Mouse (Mus musculus): ENCODE results near the gene Gm6370. TPM values are rescaled to one million over a fixed set of nuclear protein-coding genes. Genes with fewer than 3 reads are reported as not detected.
"Not testable (repeated sequence)": the region's sequence is repeated elsewhere in the genome, so short reads cannot be mapped to it uniquely, and the experiment has no call there.

The Gm6370 gene
- not detected in 2 replicates for polyA plus RNA-seq (2011; ENCODE audit: insufficient read length, low read depth, missing spikeins)

DNA sequence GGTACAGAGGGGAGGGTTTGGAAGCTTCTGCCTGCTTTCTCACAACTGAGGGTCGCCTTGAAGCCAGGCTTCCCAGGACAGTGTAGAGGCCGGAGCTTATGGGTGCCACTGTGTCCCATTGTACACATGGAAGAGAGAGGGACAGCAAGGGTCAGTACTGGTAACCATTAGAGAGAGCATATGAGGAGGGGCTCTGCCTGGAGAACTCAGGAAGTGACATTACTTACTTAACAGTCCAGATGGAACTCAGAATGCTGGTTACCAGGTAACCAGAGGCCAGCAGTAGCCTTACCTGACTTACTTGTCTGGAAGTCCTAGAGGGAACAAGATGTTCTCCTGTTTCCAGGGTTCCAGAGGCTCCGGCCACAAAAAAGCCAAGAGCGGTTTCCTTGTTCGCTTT, at the start of gene Gm6370:
Gene Gm6370 (plus strand): TSS at position 301 of the 400 bp plus-strand sequence.
- not testable (repeated sequence) for H3K4me1 ChIP-seq (ENCODE audit: control insufficient read depth, insufficient read depth, low read length)

GRCm38 (mm10) chr5:146442767-146443166, 48.4 kb upstream of the Gm6370 start:
- Histone ChIP-seq H3K4me3 (ENCODE audit: insufficient read depth, low read length) (no peak overlapping the region), H3K27ac (ENCODE audit: insufficient read depth, low read length) (no peak overlapping the region), H3K4me1 (ENCODE audit: control insufficient read depth, insufficient read depth, low read length) (no peaks in the 10 kb centered on the region)
- no peak for TF ChIP-seq POLR2A (IDR thresholded peaks at IDR 0.05; ENCODE audit: low read depth, low read length)
- no peak for TF ChIP-seq CTCF (IDR thresholded peaks at IDR 0.05; ENCODE audit: borderline replicate concordance, insufficient read depth, low read length)

More for the DNA sequence above, at the start of gene Gm6370:
- H3K27ac ChIP-seq (ENCODE audit: insufficient read depth, low read length); H3K4me3 ChIP-seq (ENCODE audit: insufficient read depth, low read length): not testable (repeated sequence)

GRCm38 (mm10) chr5:146446633-146447032, 44.5 kb upstream of the Gm6370 start:
- TF ChIP-seq POLR2A (IDR thresholded peaks at IDR 0.05; ENCODE audit: low read depth, low read length) (no peak), CTCF (IDR thresholded peaks at IDR 0.05; ENCODE audit: borderline replicate concordance, insufficient read depth, low read length) (no peak)
- no peak overlapping the region for H3K4me3 ChIP-seq (ENCODE audit: insufficient read depth, low read length)
- no peak overlapping the region for H3K27ac ChIP-seq (ENCODE audit: insufficient read depth, low read length)
- no peaks in the 10 kb centered on the region for H3K4me1 ChIP-seq (ENCODE audit: control insufficient read depth, insufficient read depth, low read length)

- H3K4me1 ChIP-seq (ENCODE audit: control insufficient read depth, insufficient read depth, low read length): no peaks in the 10 kb centered on the region
- H3K27ac ChIP-seq (ENCODE audit: insufficient read depth, low read length): no peak overlapping the region
- no peak for TF ChIP-seq CTCF (IDR thresholded peaks at IDR 0.05; ENCODE audit: borderline replicate concordance, insufficient read depth, low read length)
- no peak for TF ChIP-seq POLR2A (IDR thresholded peaks at IDR 0.05; ENCODE audit: low read depth, low read length)
- no peak overlapping the region for H3K4me3 ChIP-seq (ENCODE audit: insufficient read depth, low read length)
Measured at GRCm38 (mm10) chr5:146451592-146452254, 39.4 kb upstream of the Gm6370 start.

DNA sequence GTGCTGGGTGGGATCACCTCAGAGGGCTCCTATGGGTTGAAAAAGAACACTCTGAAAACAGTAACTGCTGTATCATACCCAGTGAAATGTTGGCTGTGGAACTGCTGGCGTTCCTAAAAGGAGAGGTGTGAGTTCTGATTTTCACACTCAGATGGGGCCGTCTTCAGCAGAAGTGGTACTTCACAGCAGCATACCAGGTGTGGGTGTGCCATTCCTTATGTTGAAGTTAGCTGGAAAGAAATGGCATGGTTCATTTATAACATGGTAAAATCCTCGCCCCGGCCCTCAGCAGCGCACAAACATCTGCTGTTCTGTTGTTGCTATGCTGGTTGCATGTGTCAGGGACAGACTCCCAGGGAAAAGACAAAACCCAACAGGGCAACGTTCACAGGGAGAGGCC, 37.6 kb upstream of the Gm6370 start:
- TF ChIP-seq CTCF (IDR thresholded peaks at IDR 0.05; ENCODE audit: borderline replicate concordance, insufficient read depth, low read length): no peak
- TF ChIP-seq POLR2A (IDR thresholded peaks at IDR 0.05; ENCODE audit: low read depth, low read length): no peak
- no peak overlapping the region for H3K4me3 ChIP-seq (ENCODE audit: insufficient read depth, low read length)
- H3K4me1 ChIP-seq (ENCODE audit: control insufficient read depth, insufficient read depth, low read length): no peaks in the 10 kb centered on the region
- H3K27ac ChIP-seq (ENCODE audit: insufficient read depth, low read length): no peak overlapping the region

DNA sequence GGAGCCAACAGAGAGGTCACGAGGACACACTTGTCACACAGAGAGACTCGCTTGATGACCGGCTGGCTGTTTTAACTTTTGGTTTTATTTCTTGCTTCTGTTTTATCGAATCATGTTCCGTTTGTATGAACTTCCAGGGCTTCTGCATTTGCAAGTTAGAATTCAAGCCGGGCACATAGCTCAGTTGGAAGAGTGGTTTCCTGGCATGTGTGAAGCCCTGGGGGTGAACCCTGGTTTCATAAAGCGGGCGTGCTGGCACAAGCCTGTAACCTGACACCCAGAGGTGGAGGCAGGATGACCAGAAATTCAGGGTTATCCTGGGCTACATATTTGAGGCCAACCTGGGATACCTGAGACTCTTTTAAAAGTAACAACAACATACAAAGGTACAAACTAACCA, 29.6 kb upstream of the Gm6370 start:
- H3K4me3 ChIP-seq (ENCODE audit: insufficient read depth, low read length): no peak overlapping the region
- H3K27ac ChIP-seq (ENCODE audit: insufficient read depth, low read length): no peak overlapping the region
- TF ChIP-seq CTCF (IDR thresholded peaks at IDR 0.05; ENCODE audit: borderline replicate concordance, insufficient read depth, low read length): no peak
- no peak for TF ChIP-seq POLR2A (IDR thresholded peaks at IDR 0.05; ENCODE audit: low read depth, low read length)
- no peaks in the 10 kb centered on the region for H3K4me1 ChIP-seq (ENCODE audit: control insufficient read depth, insufficient read depth, low read length)

DNA sequence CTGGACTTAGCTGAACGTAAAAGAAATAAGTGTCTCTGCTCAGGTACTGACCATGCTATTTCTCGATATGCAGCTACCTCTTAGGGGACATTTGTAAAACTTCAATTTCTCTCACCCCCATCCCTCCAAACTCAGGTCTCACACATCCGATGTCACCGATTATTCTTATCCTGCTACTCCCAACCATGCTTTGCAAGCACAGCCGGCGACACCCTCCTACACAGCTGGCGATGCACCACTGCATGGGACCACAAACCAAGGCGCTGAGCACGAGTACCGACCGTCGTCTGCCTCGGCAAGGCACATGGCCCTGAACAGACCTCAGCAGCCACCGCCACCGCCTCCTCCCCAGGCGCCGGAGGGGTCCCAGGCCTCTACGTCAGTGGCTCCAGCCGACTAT, 24.5 kb upstream of the Gm6370 start:
- no peaks in the 10 kb centered on the region for H3K4me1 ChIP-seq (ENCODE audit: control insufficient read depth, insufficient read depth, low read length)
- no peak overlapping the region for H3K4me3 ChIP-seq (ENCODE audit: insufficient read depth, low read length)
- no peak for TF ChIP-seq POLR2A (IDR thresholded peaks at IDR 0.05; ENCODE audit: low read depth, low read length)
- TF ChIP-seq CTCF (IDR thresholded peaks at IDR 0.05; ENCODE audit: borderline replicate concordance, insufficient read depth, low read length): no peak
- H3K27ac ChIP-seq (ENCODE audit: insufficient read depth, low read length): no peak overlapping the region

DNA sequence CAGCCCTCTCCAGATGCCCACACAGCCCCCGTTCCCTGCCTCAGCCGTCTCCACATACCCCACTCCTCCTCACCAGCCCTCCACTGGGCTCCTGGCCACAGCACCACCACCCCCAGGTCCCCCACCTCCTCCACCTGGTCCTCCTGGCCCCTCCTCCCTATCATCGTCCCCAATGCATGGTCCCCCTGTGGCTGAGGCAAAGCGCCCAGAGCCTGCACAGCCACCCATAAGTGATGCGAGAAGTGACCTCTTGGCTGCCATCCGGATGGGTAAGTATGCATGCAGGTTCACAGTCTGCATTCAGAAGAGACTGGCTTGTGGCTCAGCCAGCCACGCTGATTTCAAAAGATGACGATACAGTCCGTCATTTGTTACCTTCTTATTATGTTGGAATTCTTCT, 22.9 kb upstream of the Gm6370 start:
- H3K4me3 ChIP-seq (ENCODE audit: insufficient read depth, low read length): no peak overlapping the region
- H3K27ac ChIP-seq (ENCODE audit: insufficient read depth, low read length): no peak overlapping the region
- H3K4me1 ChIP-seq (ENCODE audit: control insufficient read depth, insufficient read depth, low read length): no peaks in the 10 kb centered on the region
- TF ChIP-seq POLR2A (IDR thresholded peaks at IDR 0.05; ENCODE audit: low read depth, low read length) (no peak), CTCF (IDR thresholded peaks at IDR 0.05; ENCODE audit: borderline replicate concordance, insufficient read depth, low read length) (no peak)

DNA sequence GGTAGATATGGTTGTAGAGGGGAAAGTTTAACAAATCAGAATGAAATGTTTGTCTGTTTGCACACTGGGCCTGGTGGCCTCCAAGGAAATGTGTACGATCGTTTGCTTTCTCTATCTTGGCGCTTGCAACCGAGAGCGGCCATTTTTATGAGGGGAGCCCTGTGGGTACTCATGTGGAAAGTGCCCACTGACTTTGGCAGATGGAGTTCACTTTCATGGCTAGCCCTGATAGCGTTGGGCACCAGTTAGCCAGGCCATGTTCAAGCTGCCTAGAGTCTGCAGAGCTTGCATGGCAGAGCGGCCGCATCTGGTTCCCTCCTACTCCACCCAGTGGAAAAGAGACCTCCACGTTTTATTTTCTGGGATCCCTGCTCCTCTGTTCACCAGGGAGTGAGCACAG, 20.3 kb upstream of the Gm6370 start:
- H3K4me1 ChIP-seq (ENCODE audit: control insufficient read depth, insufficient read depth, low read length): no peaks in the 10 kb centered on the region
- no peak overlapping the region for H3K4me3 ChIP-seq (ENCODE audit: insufficient read depth, low read length)
- TF ChIP-seq POLR2A (IDR thresholded peaks at IDR 0.05; ENCODE audit: low read depth, low read length) (no peak), CTCF (IDR thresholded peaks at IDR 0.05; ENCODE audit: borderline replicate concordance, insufficient read depth, low read length) (no peak)
- H3K27ac ChIP-seq (ENCODE audit: insufficient read depth, low read length): no peak overlapping the region

DNA sequence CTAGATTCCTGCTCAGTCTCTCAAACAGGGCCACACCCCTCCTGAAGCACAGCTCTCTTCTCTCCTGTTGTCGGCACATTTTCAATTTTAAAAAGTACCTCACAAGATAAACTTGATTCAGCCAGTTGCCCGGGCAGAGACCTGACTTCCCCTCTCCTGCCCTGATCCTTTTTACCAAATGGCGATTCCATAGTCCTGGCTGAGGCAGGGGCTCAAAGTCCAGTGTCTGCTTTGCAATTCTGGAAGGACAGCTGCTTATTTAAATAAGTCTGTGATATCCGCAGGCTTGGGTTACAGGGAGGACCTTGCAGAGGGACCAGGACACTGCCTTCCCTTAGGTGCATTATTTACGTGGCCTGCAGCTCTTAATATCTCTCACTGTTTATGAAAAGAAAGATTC, 19.9 kb upstream of the Gm6370 start:
- TF ChIP-seq POLR2A (IDR thresholded peaks at IDR 0.05; ENCODE audit: low read depth, low read length) (no peak), CTCF (IDR thresholded peaks at IDR 0.05; ENCODE audit: borderline replicate concordance, insufficient read depth, low read length) (no peak)
- Histone ChIP-seq H3K4me1 (ENCODE audit: control insufficient read depth, insufficient read depth, low read length) (no peaks in the 10 kb centered on the region), H3K27ac (ENCODE audit: insufficient read depth, low read length) (no peak overlapping the region), H3K4me3 (ENCODE audit: insufficient read depth, low read length) (no peak overlapping the region)

DNA sequence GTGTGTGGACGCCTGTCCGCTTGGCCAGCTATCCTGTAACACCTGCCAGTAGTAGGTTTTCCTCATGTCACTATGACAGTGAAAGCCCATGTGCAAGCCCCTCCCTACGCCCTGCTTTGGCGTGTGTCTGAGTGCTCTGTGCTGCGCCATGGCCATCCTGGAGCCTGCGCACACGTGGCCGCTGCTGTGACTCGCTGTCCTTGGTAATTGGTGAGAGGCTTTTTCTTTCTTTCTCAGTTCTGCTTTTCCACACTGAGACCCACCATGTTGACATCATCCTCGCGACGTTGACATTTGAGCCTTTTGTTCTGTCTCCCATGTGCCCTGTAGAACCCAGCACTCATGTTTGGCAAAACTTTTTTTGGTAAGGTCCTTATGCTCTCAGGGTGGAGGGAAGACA, 19.3 kb upstream of the Gm6370 start:
- H3K4me1 ChIP-seq (ENCODE audit: control insufficient read depth, insufficient read depth, low read length): no peaks in the 10 kb centered on the region
- no peak for TF ChIP-seq CTCF (IDR thresholded peaks at IDR 0.05; ENCODE audit: borderline replicate concordance, insufficient read depth, low read length)
- TF ChIP-seq POLR2A (IDR thresholded peaks at IDR 0.05; ENCODE audit: low read depth, low read length): no peak
- no peak overlapping the region for H3K27ac ChIP-seq (ENCODE audit: insufficient read depth, low read length)
- no peak overlapping the region for H3K4me3 ChIP-seq (ENCODE audit: insufficient read depth, low read length)

- not testable (repeated sequence) for H3K4me1 ChIP-seq (ENCODE audit: control insufficient read depth, insufficient read depth, low read length); H3K4me3 ChIP-seq (ENCODE audit: insufficient read depth, low read length)
Measured at GRCm38 (mm10) chr5:146479564-146479963, 11.6 kb upstream of the Gm6370 start.

DNA sequence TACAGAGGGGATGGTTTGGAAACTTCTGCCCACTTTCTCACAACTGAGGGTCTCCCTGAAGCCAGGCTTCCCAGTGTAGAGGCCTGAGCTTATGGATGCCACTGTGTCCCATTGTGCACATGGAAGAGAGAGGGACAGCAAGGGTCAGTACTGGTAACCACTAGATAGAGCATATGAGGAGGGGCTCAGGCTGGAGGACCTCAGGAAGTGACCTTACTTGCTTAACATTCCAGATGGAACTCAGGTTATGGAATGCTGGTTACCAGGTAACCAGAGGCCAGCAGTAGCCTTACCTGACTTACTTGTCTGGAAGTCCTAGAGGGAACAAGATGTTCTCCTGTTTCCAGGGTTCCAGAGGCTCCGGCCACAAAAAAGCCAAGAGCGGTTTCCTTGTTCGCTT, 9.5 kb upstream of the Gm6370 start, which contains the start of gene Gm6408:
Gene Gm6408 (plus strand): TSS at position 301 of the 400 bp plus-strand sequence.
- H3K4me1 ChIP-seq (ENCODE audit: control insufficient read depth, insufficient read depth, low read length); H3K27ac ChIP-seq (ENCODE audit: insufficient read depth, low read length): not testable (repeated sequence)

More at GRCm38 (mm10) chr5:146479564-146479963, 11.6 kb upstream of the Gm6370 start:
- not testable (repeated sequence) for H3K27ac ChIP-seq (ENCODE audit: insufficient read depth, low read length)

GRCm38 (mm10) chr5:146488959-146489358, 2.2 kb upstream of the Gm6370 start:
- H3K27ac ChIP-seq (ENCODE audit: insufficient read depth, low read length); H3K4me3 ChIP-seq (ENCODE audit: insufficient read depth, low read length); H3K4me1 ChIP-seq (ENCODE audit: control insufficient read depth, insufficient read depth, low read length): not testable (repeated sequence)

More for the DNA sequence above, 9.5 kb upstream of the Gm6370 start, which contains the start of gene Gm6408:
- H3K4me3 ChIP-seq (ENCODE audit: insufficient read depth, low read length): not testable (repeated sequence)
